Mouse (Mus musculus) limb, embryonic 11.5 days (tissue): ENCODE results near the gene Crybb2. TPM values are rescaled to one million over a fixed set of nuclear protein-coding genes. Genes with fewer than 3 reads are reported as not detected.

Experiments
- ATAC-seq: fragments of 200-750 bp; cut with Nextera tagmentation; 2 replicates; pipeline ENCODE4 v1.8.0; 2017; ENCODE audit warnings: low read depth; ENCODE audit not compliant: insufficient number of reproducible peaks, low FRiP score, low TSS enrichment
- DNase-seq: peaks from one replicate; pipeline ENCODE4 v3.0.0-alpha.2; 2015; ENCODE audit warnings: low spot score
- H3K27ac ChIP-seq: fragments of 300-500 bp; sonication (generic); replicated peaks from 2 replicates; pipeline ENCODE4 v1.5.1; 2014; ENCODE audit warnings: low read depth, mild to moderate bottlenecking, low read length
- H3K27me3 ChIP-seq: fragments of 300-500 bp; sonication (generic); 2 replicates; pipeline ENCODE4 v1.6.1; 2014; ENCODE audit warnings: mild to moderate bottlenecking, low read length, mixed read lengths; ENCODE audit not compliant: control insufficient read depth, insufficient read depth
- H3K36me3 ChIP-seq: fragments of 300-500 bp; sonication (generic); 2 replicates; pipeline ENCODE4 v1.6.1; 2014; ENCODE audit warnings: mild to moderate bottlenecking, low read length, moderate library complexity, mixed read lengths; ENCODE audit not compliant: control insufficient read depth, insufficient read depth
- H3K4me1 ChIP-seq: fragments of 300-500 bp; sonication (generic); 2 replicates; pipeline ENCODE4 v1.6.1; 2014; ENCODE audit warnings: low read length, mixed read lengths; ENCODE audit not compliant: control insufficient read depth, insufficient read depth
- H3K4me2 ChIP-seq: fragments of 300-500 bp; sonication (generic); 2 replicates; pipeline ENCODE4 v1.6.1; 2014; ENCODE audit warnings: low read depth, mild to moderate bottlenecking, moderate library complexity; ENCODE audit not compliant: severe bottlenecking
- H3K4me3 ChIP-seq: fragments of 300-500 bp; sonication (generic); 2 replicates; pipeline ENCODE4 v1.5.1; 2014; ENCODE audit warnings: low read depth, low read length
- H3K9ac ChIP-seq: fragments of 300-500 bp; sonication (generic); 2 replicates; pipeline ENCODE4 v1.6.1; 2014; ENCODE audit warnings: mild to moderate bottlenecking, low read length
- H3K9me3 ChIP-seq: fragments of 300-500 bp; sonication (generic); 2 replicates; pipeline ENCODE4 v1.6.1; 2016; ENCODE audit warnings: low read length; ENCODE audit not compliant: control insufficient read depth
- WGBS: fragments of 180-500 bp; shearing (Covaris S2); extraction: QIAGEN DNeasy Blood & Tissue Kit; methylation state at CpG from one replicate; pipeline ENCODE4 v1.1.7; 2014; 5-methylcytosine and 5-hydroxymethylcytosine counted together
- polyA plus RNA-seq: library from polyadenylated mRNA; unstranded; fragments of >200 nt; fragmentation: Nextera tagmentation; extraction: Ambion mirVana; gene quantifications from 2 replicates; pipeline ENCODE4 v1.2.1, GENCODE M21; 2014

Crybb2 gene
- polyA plus RNA-seq, result not detected in 2 replicates

GRCm38 (mm10) chr5:113070017-113070416, at the start of gene Crybb2:
Gene Crybb2 (minus strand): TSS chr5:113070117.
- H3K27me3 ChIP-seq, result no peaks in the 10 kb centered on the region
- H3K27ac ChIP-seq, result no peak within 1 kb of the TSS
- no peaks in the 10 kb centered on the region for H3K36me3 ChIP-seq
- H3K9ac ChIP-seq, result no peak within 1 kb of the TSS
- H3K4me3 ChIP-seq, result no peak within 1 kb of the TSS
- H3K4me1 ChIP-seq, result no peaks in the 10 kb centered on the region
- no peak within 1 kb of the TSS for H3K4me2 ChIP-seq
- no peaks in the 10 kb centered on the region for H3K9me3 ChIP-seq
- DNase-seq, result no peak
- no peak for ATAC-seq

DNA sequence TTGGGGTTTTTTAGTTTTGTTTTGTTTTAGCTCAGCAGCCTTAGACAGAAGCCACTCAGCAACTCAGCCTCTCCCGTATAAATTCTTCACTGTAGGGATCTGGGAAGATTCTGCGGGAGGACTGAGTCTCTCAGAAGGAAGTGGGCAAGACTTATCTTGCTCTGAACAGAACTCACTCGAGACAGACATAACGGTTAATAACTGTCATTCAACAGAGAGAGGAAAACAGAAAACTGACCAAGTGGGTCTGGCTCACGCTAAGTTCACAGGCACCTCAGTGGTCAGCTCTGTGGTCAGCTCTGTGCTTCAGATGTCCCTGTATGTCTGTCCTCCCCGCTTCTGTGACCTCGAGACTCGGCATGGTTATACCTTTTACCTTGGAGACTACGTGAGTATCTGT, 49.4 kb upstream of the Crybb2 start:
- no peak overlapping the region for H3K27ac ChIP-seq
- H3K4me1 ChIP-seq, result peaks cover 44% of the 10 kb centered on the region

DNA sequence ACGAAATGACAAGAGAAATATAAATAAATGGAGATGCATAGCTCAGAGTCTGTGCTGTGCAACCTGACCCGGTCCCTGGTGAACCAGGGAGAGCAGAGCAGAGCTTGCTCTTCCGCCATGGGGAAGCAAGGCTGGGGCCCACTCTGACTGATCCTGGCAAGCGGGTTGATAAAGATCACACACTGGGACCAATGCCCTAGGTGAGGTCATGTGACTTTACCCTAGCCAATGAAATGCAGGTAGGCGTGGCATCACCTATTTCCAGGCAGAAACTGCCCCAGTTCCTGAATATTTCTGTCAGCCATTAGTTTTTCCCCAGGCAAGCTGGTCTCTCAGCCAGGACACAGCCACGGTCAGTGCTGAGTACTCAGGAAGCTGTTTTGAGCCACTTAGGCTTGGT, 48.8 kb upstream of the Crybb2 start:
- Histone ChIP-seq H3K27ac (no peak overlapping the region), H3K9ac (no peak overlapping the region), H3K4me1 (peaks cover 44% of the 10 kb centered on the region), H3K9me3 (no peaks in the 10 kb centered on the region), H3K36me3 (no peaks in the 10 kb centered on the region), H3K4me2 (no peak overlapping the region), H3K4me3 (no peak overlapping the region), H3K27me3 (no peaks in the 10 kb centered on the region)
- WGBS, result 35% methylated on average over 6 of the region's 6 CpGs
- DNase-seq, result peak; percentile 43
- ATAC-seq, result no peak

More for the DNA sequence above, 49.4 kb upstream of the Crybb2 start:
- H3K9me3 ChIP-seq, result no peaks in the 10 kb centered on the region
- no peaks in the 10 kb centered on the region for H3K36me3 ChIP-seq
- no peak overlapping the region for H3K9ac ChIP-seq
- H3K27me3 ChIP-seq, result no peaks in the 10 kb centered on the region
- ATAC-seq (no peak), DNase-seq (no peak)
- WGBS, result 71% methylated on average over 9 of the region's 9 CpGs
- no peak overlapping the region for H3K4me3 ChIP-seq
- H3K4me2 ChIP-seq, result no peak overlapping the region

GRCm38 (mm10) chr5:113117361-113117760, 47.4 kb upstream of the Crybb2 start:
- ATAC-seq, result no peak
- H3K27me3 ChIP-seq, result no peaks in the 10 kb centered on the region
- no peak overlapping the region for H3K4me2 ChIP-seq
- H3K36me3 ChIP-seq, result no peaks in the 10 kb centered on the region
- no peak for DNase-seq
- H3K4me1 ChIP-seq, result peaks cover 42% of the 10 kb centered on the region
- no peak overlapping the region for H3K4me3 ChIP-seq
- WGBS, result 71% methylated on average over 5 of the region's 5 CpGs
- no peak overlapping the region for H3K9ac ChIP-seq
- no peaks in the 10 kb centered on the region for H3K9me3 ChIP-seq
- no peak overlapping the region for H3K27ac ChIP-seq

DNA sequence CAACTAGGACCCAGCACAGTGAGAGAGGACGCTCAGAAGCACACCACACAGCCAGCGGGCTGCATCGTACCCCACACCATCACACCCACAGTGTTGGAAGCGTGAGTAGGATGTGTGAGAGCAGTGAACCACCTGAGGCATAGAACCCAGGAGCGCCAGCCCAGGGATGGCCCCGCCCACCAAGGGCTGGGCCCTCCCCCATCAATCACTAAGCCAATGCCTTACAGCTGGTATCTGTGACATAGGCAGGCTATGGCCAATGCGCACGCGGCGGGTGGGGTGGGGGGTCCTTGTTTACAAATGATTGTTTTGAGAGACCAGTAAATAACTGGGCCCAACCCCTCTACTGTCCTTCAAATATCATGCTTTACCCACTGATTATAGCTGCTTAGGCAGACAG, 46.0 kb upstream of the Crybb2 start:
- H3K4me2 ChIP-seq, result no peak overlapping the region
- peaks cover 28% of the 10 kb centered on the region for H3K4me1 ChIP-seq
- H3K4me3 ChIP-seq, result no peak overlapping the region
- no peaks in the 10 kb centered on the region for H3K27me3 ChIP-seq
- DNase-seq (no peak), ATAC-seq (peak; percentile 14; the same call in 1 of the 2 replicates)
- no peaks in the 10 kb centered on the region for H3K36me3 ChIP-seq
- no peak overlapping the region for H3K9ac ChIP-seq
- H3K9me3 ChIP-seq, result no peaks in the 10 kb centered on the region
- H3K27ac ChIP-seq, result no peak overlapping the region
- WGBS, result 53% methylated on average over 10 of the region's 10 CpGs

- Histone ChIP-seq H3K27ac (0 out of 2 replicates have a peak overlapping the region, but pooled peaks have one; percentile 21), H3K4me2 (no peak overlapping the region), H3K27me3 (no peaks in the 10 kb centered on the region), H3K4me3 (no peak overlapping the region), H3K9ac (no peak overlapping the region), H3K36me3 (no peaks in the 10 kb centered on the region), H3K9me3 (no peaks in the 10 kb centered on the region), H3K4me1 (peaks cover 18% of the 10 kb centered on the region)
- 40% methylated on average over 20 of the region's 20 CpGs for WGBS
- ATAC-seq, result 0 out of 2 replicates have a peak, but pooled peaks have one; percentile 2
- no peak for DNase-seq
Measured at GRCm38 (mm10) chr5:113114264-113115225, 44.6 kb upstream of the Crybb2 start.

DNA sequence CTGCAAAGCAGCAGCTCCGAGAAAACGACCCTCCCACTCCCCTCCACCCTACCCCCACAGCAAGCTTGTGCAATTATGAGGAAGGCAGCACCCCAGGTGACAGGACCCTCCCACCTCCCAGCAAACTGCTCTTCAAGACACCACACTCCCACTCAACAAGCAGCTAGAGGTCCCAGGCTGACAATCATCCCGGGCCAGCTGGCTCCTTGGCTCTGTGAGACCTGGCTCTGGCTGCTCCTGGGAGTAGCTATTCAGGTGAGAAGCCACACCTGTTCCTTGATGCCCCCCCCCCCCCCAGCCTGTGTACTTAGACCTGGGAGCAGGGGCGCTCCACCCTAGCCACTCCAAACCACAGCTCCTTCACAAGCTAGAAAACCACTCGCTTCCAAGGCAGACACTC, 43.2 kb upstream of the Crybb2 start:
- Histone ChIP-seq H3K36me3 (no peaks in the 10 kb centered on the region), H3K4me3 (no peak overlapping the region), H3K4me1 (peaks cover 12% of the 10 kb centered on the region), H3K9me3 (no peaks in the 10 kb centered on the region), H3K4me2 (no peak overlapping the region), H3K27ac (no peak overlapping the region), H3K27me3 (no peaks in the 10 kb centered on the region), H3K9ac (no peak overlapping the region)
- DNase-seq (no peak), ATAC-seq (no peak)
- 41% methylated on average over 5 of the region's 5 CpGs for WGBS

- ATAC-seq, result no peak
- Histone ChIP-seq H3K4me1 (peaks cover 12% of the 10 kb centered on the region), H3K36me3 (no peaks in the 10 kb centered on the region)
Measured at GRCm38 (mm10) chr5:113111336-113111735, 41.4 kb upstream of the Crybb2 start.

More at GRCm38 (mm10) chr5:113111336-113111735, 41.4 kb upstream of the Crybb2 start:
- 12% methylated on average over 4 of the region's 4 CpGs for WGBS
- no peak overlapping the region for H3K9ac ChIP-seq
- no peaks in the 10 kb centered on the region for H3K9me3 ChIP-seq
- DNase-seq, result no peak
- no peak overlapping the region for H3K27ac ChIP-seq
- H3K4me3 ChIP-seq, result no peak overlapping the region
- no peak overlapping the region for H3K4me2 ChIP-seq
- no peaks in the 10 kb centered on the region for H3K27me3 ChIP-seq
